Mouse (Mus musculus) right cerebral cortex, postnatal 10 days (tissue): ENCODE measurements around the gene Sppl2b.
A peak's percentile ranks its signal among the peaks of the same experiment; 100 is the strongest.

Source experiments
- DNase-seq, 2 experiments: peaks; one replicate each; pipeline ENCODE4 v3.0.0; 2021; ENCODE audit warnings: low spot score in 2 of 2

The Sppl2b gene

DNA sequence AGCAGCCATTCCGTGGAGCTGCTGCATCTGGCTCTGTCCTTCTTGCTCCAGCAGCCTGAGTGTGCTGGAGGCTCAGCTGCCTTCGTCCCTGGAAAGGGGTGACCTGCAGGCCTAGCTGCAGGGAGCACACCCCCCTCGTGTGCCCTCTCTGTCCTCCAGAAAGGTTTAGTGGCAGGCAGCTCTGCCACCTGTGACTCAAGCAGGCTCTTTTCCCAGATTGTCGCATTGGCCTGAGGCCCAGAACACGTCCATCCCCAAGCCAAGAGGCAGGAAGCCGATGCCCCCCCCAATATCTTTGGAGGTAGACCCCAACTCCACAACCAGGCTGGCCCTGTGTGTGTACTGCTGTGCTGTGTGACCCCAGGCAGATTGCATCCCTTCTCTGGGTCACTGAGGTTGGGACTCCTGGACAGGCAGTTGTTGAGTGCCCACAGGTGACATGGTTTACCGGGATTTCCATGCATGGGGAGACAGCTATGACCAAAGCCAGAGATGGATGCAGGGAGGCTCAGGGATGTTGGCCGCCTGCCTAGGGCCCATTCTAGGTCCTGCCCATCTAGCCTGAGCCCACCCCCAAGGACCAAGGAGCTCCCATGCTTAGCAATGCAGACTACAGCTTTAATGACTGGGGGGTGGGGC lies 9.9 kb upstream of the Sppl2b start:
- DNase-seq = no peak

- DNase-seq = no peak
These were observed 9.3 kb upstream of the Sppl2b start for GRCm38 (mm10) chr10:80845732-80846131.

- peak in 1 of 2 experiments; percentile 55 for DNase-seq
These were observed 6.5 kb upstream of the Sppl2b start for GRCm38 (mm10) chr10:80848571-80848970.

GRCm38 (mm10) chr10:80855749-80856073 lies 636 bp downstream of the Sppl2b start:
- no peak for DNase-seq

DNA sequence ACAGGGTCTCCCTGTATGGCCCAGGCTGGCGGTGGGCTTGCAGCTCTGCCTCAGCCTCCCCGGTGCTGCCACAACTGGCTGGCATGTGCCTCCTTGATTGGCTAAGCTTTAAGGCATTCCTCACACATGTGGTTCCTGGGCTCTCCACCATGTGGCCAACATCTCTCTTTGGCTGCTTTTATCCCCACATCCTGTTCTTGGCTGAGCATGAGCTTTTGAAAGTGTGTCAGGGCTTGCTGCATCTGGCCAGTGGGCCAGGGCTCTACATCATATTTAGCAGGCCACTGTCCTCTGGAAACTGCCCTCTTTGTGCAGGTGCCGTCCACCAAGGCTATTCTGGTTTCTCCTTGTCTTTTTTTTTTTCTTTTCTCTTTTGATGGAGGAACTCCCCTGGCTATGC lies 1.2 kb downstream of the Sppl2b start:
- DNase-seq = peak; percentile 61 to 78

- no peak for DNase-seq
These were observed 1.8 kb downstream of the Sppl2b start for GRCm38 (mm10) chr10:80856908-80857307.

GRCm38 (mm10) chr10:80857386-80857785 lies 2.3 kb downstream of the Sppl2b start:
- DNase-seq = peak in 1 of 2 experiments; percentile 51

DNA sequence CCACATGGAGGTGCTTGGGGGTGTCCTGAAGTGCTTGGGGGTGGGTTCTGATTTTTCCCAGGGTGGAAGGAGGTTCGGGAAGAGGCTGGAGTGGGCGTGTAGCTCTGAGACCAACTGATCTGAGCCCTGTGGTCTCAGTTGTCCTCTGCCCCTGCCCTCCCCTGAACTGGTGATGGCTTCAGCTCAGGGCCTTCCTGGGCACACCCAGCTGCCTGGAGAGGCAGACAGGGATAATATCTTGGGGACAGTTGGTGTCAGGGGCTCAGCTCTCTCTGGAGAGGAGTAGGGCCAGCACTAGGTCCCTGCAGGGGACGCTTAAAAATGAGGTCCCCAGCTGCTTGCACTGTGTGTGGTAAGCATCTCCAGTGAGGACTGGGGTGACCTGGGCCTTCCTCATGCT lies 2.8 kb downstream of the Sppl2b start:
- DNase-seq = no peak

- DNase-seq = no peak
These were observed 3.4 kb downstream of the Sppl2b start for GRCm38 (mm10) chr10:80858350-80858935.

- no peak for DNase-seq
These were observed 7.2 kb downstream of the Sppl2b start for GRCm38 (mm10) chr10:80862305-80862704.

DNA sequence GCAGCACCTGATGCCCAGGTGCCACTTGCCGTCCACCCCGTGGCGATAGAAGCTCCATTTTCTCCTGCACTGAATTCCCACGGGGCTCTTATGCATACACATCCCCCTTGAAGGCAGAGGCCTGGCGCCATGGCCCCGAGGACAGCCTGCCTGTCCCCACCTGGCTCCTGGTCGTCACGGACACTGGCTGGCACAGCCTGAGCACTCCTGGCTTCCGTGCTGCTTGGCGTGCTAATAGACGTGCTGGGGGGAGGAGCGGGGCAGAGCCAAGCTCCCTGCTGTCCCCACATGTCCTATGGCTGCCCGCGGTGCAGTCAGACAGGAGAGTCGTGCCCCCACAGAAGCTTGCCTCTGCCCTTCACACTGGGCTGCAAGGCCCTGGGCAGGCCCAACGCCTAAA lies 9.4 kb downstream of the Sppl2b start:
- DNase-seq = no peak

GRCm38 (mm10) chr10:80870993-80871392 lies 15.9 kb downstream of the Sppl2b start:
- no peak for DNase-seq

DNA sequence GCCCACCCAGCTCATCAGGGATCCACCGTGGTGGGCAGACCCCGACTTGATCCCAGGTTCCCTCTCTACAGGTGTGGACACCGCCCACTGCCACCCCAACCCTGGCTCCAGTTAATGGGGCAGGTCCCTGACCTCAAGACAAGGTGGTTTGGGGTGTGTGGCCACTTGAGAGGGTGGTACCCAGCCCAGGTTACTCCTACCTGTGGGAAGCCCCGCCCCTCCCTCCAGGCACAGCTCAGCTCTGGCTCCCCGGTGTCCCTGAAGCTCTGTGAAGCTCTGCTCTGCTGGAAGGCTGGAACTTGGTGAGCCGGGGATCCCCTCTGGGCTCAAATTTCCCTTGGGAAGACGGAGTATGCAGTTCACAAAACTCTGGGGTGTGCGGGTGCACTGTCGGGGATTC lies 16.5 kb downstream of the Sppl2b start, which contains the start of gene Tmprss9:
Gene Tmprss9, plus strand, starts transcription at position 268 of the 400 bp plus-strand sequence.
- DNase-seq = no peak

DNA sequence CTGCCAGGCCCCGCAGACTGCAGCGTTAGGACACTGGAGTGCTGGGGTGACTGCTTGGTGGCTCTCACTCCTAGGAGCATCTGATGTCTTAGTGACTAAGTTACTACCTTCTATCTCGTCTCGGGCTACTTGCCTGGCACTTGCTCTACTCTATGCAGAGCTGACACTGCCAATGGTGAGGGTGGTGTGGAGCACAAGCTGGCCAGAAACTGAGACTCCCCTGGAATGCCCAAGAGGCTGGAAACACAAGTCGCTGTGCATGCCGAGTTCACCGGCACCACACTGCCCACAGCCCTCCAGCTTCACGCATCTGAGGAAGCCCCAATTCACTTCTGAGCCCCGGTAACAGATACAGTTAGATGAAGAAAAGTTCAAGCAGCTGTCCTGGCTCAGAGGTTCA lies 19.0 kb downstream of the Sppl2b start:
- DNase-seq = peak in 1 of 2 experiments; percentile 22

- DNase-seq = peak in 1 of 2 experiments; percentile 72
These were observed 21.0 kb downstream of the Sppl2b start for GRCm38 (mm10) chr10:80876028-80876427.

- no peak for DNase-seq
These were observed 21.5 kb downstream of the Sppl2b start for GRCm38 (mm10) chr10:80876594-80876993.

GRCm38 (mm10) chr10:80880131-80880641 lies 25.1 kb downstream of the Sppl2b start:
- peak in 1 of 2 experiments; percentile 77 for DNase-seq

- no peak for DNase-seq
These were observed 25.8 kb downstream of the Sppl2b start for GRCm38 (mm10) chr10:80880901-80881300.

- DNase-seq = peak; percentile 80
These were observed 26.2 kb downstream of the Sppl2b start for GRCm38 (mm10) chr10:80881301-80881700.

- DNase-seq = peak in 1 of 2 experiments; percentile 28
These were observed 32.1 kb downstream of the Sppl2b start for GRCm38 (mm10) chr10:80887181-80887580.

- DNase-seq = no peak
These were observed 40.0 kb downstream of the Sppl2b start for GRCm38 (mm10) chr10:80895100-80895499.

- DNase-seq = no peak
These were observed 40.6 kb downstream of the Sppl2b start for GRCm38 (mm10) chr10:80895697-80896096.
